In genomic region chr4:136865531-136865930, GRCm38 (mm10) we compare ENCODE assay signal across 14 mouse cellular contexts. TPM values are rescaled to one million over a fixed set of nuclear protein-coding genes. Genes with fewer than 3 reads are reported as not detected.
DNase-seq lines count a peak whose midpoint lies in the region; ATAC-seq lines count a peak whose summit lies in the region.
"Had no signal": no experiment of that assay in that cellular context is flagged by ENCODE, and none has a peak within 500 bp of the region (broad histone marks: within the 10 kb centered on the region; RNA-seq: fewer than 3 reads in every experiment).

No protein-coding gene starts in this region.

- H3K4me2 ChIP-seq in forebrain, embryonic 12.5 days, result peak overlapping the region; percentile 38; the same call in 1 of the 2 replicates
- H3K4me2 ChIP-seq in hindbrain, embryonic 15.5 days, result peak overlapping the region; percentile 34
- H3K4me2 ChIP-seq in midbrain, embryonic 15.5 days, result peak overlapping the region; percentile 25; the same call in 1 of the 2 replicates
- no peak overlapping the region for H3K4me2 ChIP-seq in intestine, embryonic 16.5 days (ENCODE audit: low read depth, low read length)

- H3K4me1 ChIP-seq in forebrain, embryonic 12.5 days, result peaks cover 76% of the 10 kb centered on the region
- H3K4me1 ChIP-seq in hindbrain, embryonic 15.5 days (replicated peaks), result peaks cover 51% of the 10 kb centered on the region
- peaks cover 53% of the 10 kb centered on the region for H3K4me1 ChIP-seq in midbrain, embryonic 15.5 days
- H3K4me1 ChIP-seq in intestine, embryonic 16.5 days (ENCODE audit: control insufficient read depth, insufficient read depth, low read length), result peaks cover 25% of the 10 kb centered on the region

- H3K36me3 ChIP-seq in forebrain, embryonic 12.5 days (replicated peaks), result no peaks in the 10 kb centered on the region
- no peaks in the 10 kb centered on the region for H3K36me3 ChIP-seq in hindbrain, embryonic 15.5 days
- H3K36me3 ChIP-seq in midbrain, embryonic 15.5 days (replicated peaks), result no peaks in the 10 kb centered on the region
- H3K36me3 ChIP-seq in intestine, embryonic 16.5 days (ENCODE audit: control insufficient read depth, insufficient read depth, low read length), result no peaks in the 10 kb centered on the region
- H3K36me3 ChIP-seq: limb, embryonic 13.5 days had no signal

- 55% methylated on average over 5 of the region's 5 CpGs for WGBS in forebrain, embryonic 12.5 days
- WGBS in hindbrain, embryonic 15.5 days, result 36% methylated on average over 5 of the region's 5 CpGs
- 44% methylated on average over 5 of the region's 5 CpGs for WGBS in midbrain, embryonic 15.5 days
- 73% methylated on average over 5 of the region's 5 CpGs for WGBS in intestine, embryonic 16.5 days

- H3K27ac ChIP-seq in forebrain, embryonic 12.5 days, result peak overlapping the region; percentile 89
- H3K27ac ChIP-seq in hindbrain, embryonic 15.5 days (replicated peaks), result peak overlapping the region; percentile 77
- peak overlapping the region; percentile 65 for H3K27ac ChIP-seq in midbrain, embryonic 15.5 days
- no peak overlapping the region for H3K27ac ChIP-seq in intestine, embryonic 16.5 days (ENCODE audit: low read length)
- H3K27ac ChIP-seq: limb, embryonic 13.5 days had no signal

- no peaks in the 10 kb centered on the region for H3K9me3 ChIP-seq in forebrain, embryonic 12.5 days
- no peaks in the 10 kb centered on the region for H3K9me3 ChIP-seq in hindbrain, embryonic 15.5 days
- no peaks in the 10 kb centered on the region for H3K9me3 ChIP-seq in midbrain, embryonic 15.5 days
- no peaks in the 10 kb centered on the region for H3K9me3 ChIP-seq in intestine, embryonic 16.5 days (ENCODE audit: control insufficient read depth, low read length)
- H3K9me3 ChIP-seq: limb, embryonic 13.5 days had no signal

- ATAC-seq in forebrain, embryonic 12.5 days (ENCODE audit: low FRiP score), result peak; percentile 27; the same call in 1 of the 2 replicates
- ATAC-seq in hindbrain, embryonic 15.5 days (ENCODE audit: low FRiP score, low read depth), result no peak
- peak; percentile 43 for ATAC-seq in midbrain, embryonic 15.5 days (replicated peaks)
- no peak for ATAC-seq in megakaryocyte, adult 5-6 weeks (ENCODE audit: poor library complexity, severe bottlenecking)
- no peak for ATAC-seq in intestine, embryonic 16.5 days
- no peak for ATAC-seq in inflammation-experienced regulatory T-cells, adult 6 months

- H3K4me3 ChIP-seq in forebrain, embryonic 12.5 days (replicated peaks), result no peak overlapping the region
- no peak overlapping the region for H3K4me3 ChIP-seq in hindbrain, embryonic 15.5 days
- H3K4me3 ChIP-seq in midbrain, embryonic 15.5 days, result no peak overlapping the region
- H3K4me3 ChIP-seq in intestine, embryonic 16.5 days (ENCODE audit: low read length), result no peak overlapping the region
- H3K4me3 ChIP-seq: erythroblast, embryonic 14.5 days; limb, embryonic 13.5 days had no signal

- H3K9ac ChIP-seq in forebrain, embryonic 12.5 days, result no peak overlapping the region
- no peak overlapping the region for H3K9ac ChIP-seq in hindbrain, embryonic 15.5 days
- H3K9ac ChIP-seq in midbrain, embryonic 15.5 days, result no peak overlapping the region
- H3K9ac ChIP-seq in intestine, embryonic 16.5 days (ENCODE audit: low read depth, low read length), result no peak overlapping the region
- H3K9ac ChIP-seq: limb, embryonic 13.5 days had no signal

- peaks cover 8% of the 10 kb centered on the region; the same call in 1 of the 2 replicates for H3K27me3 ChIP-seq in forebrain, embryonic 12.5 days
- H3K27me3 ChIP-seq in hindbrain, embryonic 15.5 days, result no peaks in the 10 kb centered on the region
- H3K27me3 ChIP-seq in midbrain, embryonic 15.5 days (replicated peaks), result no peaks in the 10 kb centered on the region
- H3K27me3 ChIP-seq in intestine, embryonic 16.5 days (replicated peaks; ENCODE audit: control insufficient read depth, insufficient read depth, low read length), result no peaks in the 10 kb centered on the region

- DNase-seq in embryo, embryonic 10.5 days (ENCODE audit: low spot score), result peak; percentile 37
- DNase-seq: adrenal gland, postnatal 36 days; heart, adult 18-20 months; kidney, adult 11 months; kidney, postnatal 36 days; lung, postnatal 36 days had no signal

RNA-seq across cellular contexts. Expression of gene C1qb, which starts 20.5 kb away (rescaled TPM):
- polyA plus RNA-seq in forebrain, embryonic 12.5 days (2016; fragmentation: Nextera tagmentation; extraction: Ambion mirVana), result 16.0 and 18.8 TPM in 2 replicates
- 42.6 and 56.4 TPM in 2 replicates for polyA plus RNA-seq in hindbrain, embryonic 15.5 days (2015; fragmentation: Nextera tagmentation; extraction: Ambion mirVana)
- 39.7 and 49.0 TPM in 2 replicates for polyA plus RNA-seq in midbrain, embryonic 15.5 days (2015; fragmentation: Nextera tagmentation; extraction: Ambion mirVana)
- total RNA-seq in megakaryocyte, adult 5-6 weeks (2015), result 2.2 and 3.3 TPM in 2 replicates
- total RNA-seq in megakaryocyte, adult 5-6 weeks (2017), result 1.9 and 2.2 TPM in 2 replicates
- 76.3 and 77.6 TPM in 2 replicates for polyA plus RNA-seq in intestine, embryonic 16.5 days (2015; fragmentation: Nextera tagmentation; extraction: Ambion mirVana)
- 1 to 10 TPM; 1.8 to 8.1 (median 2.1) TPM for polyA plus RNA-seq in inflammation-experienced regulatory T-cells, adult 6 months (2017; shearing (Covaris generic))

RNA-seq across cellular contexts. Expression of gene C1qc, which starts 27.3 kb away (rescaled TPM):
- polyA plus RNA-seq in forebrain, embryonic 12.5 days (2016; fragmentation: Nextera tagmentation; extraction: Ambion mirVana), result 9.5 and 10.2 TPM in 2 replicates
- 24.2 and 33.1 TPM in 2 replicates for polyA plus RNA-seq in hindbrain, embryonic 15.5 days (2015; fragmentation: Nextera tagmentation; extraction: Ambion mirVana)
- polyA plus RNA-seq in midbrain, embryonic 15.5 days (2015; fragmentation: Nextera tagmentation; extraction: Ambion mirVana), result 21.7 and 28.4 TPM in 2 replicates
- 0.98 and 1.4 TPM in 2 replicates for total RNA-seq in megakaryocyte, adult 5-6 weeks (2015)
- 0.53 and 0.62 TPM in 2 replicates for total RNA-seq in megakaryocyte, adult 5-6 weeks (2017)
- polyA plus RNA-seq in intestine, embryonic 16.5 days (2015; fragmentation: Nextera tagmentation; extraction: Ambion mirVana), result 28.4 and 32.9 TPM in 2 replicates
- 1 to 10 TPM in 1 of 3 experiments, under 1 TPM in 1, not detected in 1; 0.50 to 1.1 TPM for polyA plus RNA-seq in inflammation-experienced regulatory T-cells, adult 6 months (2017; shearing (Covaris generic))

RNA-seq across cellular contexts. Expression of gene Ephb2, which starts 29.7 kb away (rescaled TPM):
- 20.3 and 30.2 TPM in 2 replicates for polyA plus RNA-seq in forebrain, embryonic 12.5 days (2016; fragmentation: Nextera tagmentation; extraction: Ambion mirVana)
- 23.7 and 24.3 TPM in 2 replicates for polyA plus RNA-seq in hindbrain, embryonic 15.5 days (2015; fragmentation: Nextera tagmentation; extraction: Ambion mirVana)
- polyA plus RNA-seq in midbrain, embryonic 15.5 days (2015; fragmentation: Nextera tagmentation; extraction: Ambion mirVana), result 31.0 and 31.7 TPM in 2 replicates
- 1.1 and 1.4 TPM in 2 replicates for total RNA-seq in megakaryocyte, adult 5-6 weeks (2015)
- 0.77 and 1.2 TPM in 2 replicates for total RNA-seq in megakaryocyte, adult 5-6 weeks (2017)
- polyA plus RNA-seq in intestine, embryonic 16.5 days (2015; fragmentation: Nextera tagmentation; extraction: Ambion mirVana), result 3.1 and 3.5 TPM in 2 replicates
- polyA plus RNA-seq in inflammation-experienced regulatory T-cells, adult 6 months (2017; shearing (Covaris generic)), result under 1 TPM in 1 of 3 experiments, not detected in 2; 0.05 TPM
- polyA plus RNA-seq: erythroblast, embryonic 14.5 days had no signal

RNA-seq across cellular contexts. Expression of gene C1qa, which starts 33.1 kb away (rescaled TPM):
- polyA plus RNA-seq in forebrain, embryonic 12.5 days (2016; fragmentation: Nextera tagmentation; extraction: Ambion mirVana), result 10.0 and 12.0 TPM in 2 replicates
- 30.8 and 36.4 TPM in 2 replicates for polyA plus RNA-seq in hindbrain, embryonic 15.5 days (2015; fragmentation: Nextera tagmentation; extraction: Ambion mirVana)
- 25.1 and 33.3 TPM in 2 replicates for polyA plus RNA-seq in midbrain, embryonic 15.5 days (2015; fragmentation: Nextera tagmentation; extraction: Ambion mirVana)
- 1.0 and 2.3 TPM in 2 replicates for total RNA-seq in megakaryocyte, adult 5-6 weeks (2015)
- 0.29 and 1.0 TPM in 2 replicates for total RNA-seq in megakaryocyte, adult 5-6 weeks (2017)
- 60.4 and 60.6 TPM in 2 replicates for polyA plus RNA-seq in intestine, embryonic 16.5 days (2015; fragmentation: Nextera tagmentation; extraction: Ambion mirVana)
- under 1 TPM in 1 of 3 experiments, not detected in 2; 0.93 TPM for polyA plus RNA-seq in inflammation-experienced regulatory T-cells, adult 6 months (2017; shearing (Covaris generic))

Comparison
In these comparisons a context has a peak if more than half of its experiments do, and no peak if none do; other contexts are left out.
1. ATAC-seq: peak in forebrain, embryonic 12.5 days (single experiment) and midbrain, embryonic 15.5 days (single experiment); none in hindbrain, embryonic 15.5 days (single experiment), megakaryocyte, adult 5-6 weeks (single experiment), intestine, embryonic 16.5 days (single experiment) and inflammation-experienced regulatory T-cells, adult 6 months (single experiment).